Mouse (Mus musculus): ENCODE results near the gene Scn1b. TPM values are rescaled to one million over a fixed set of nuclear protein-coding genes. Genes with fewer than 3 reads are reported as not detected.

Gene Scn1b
- polyA plus RNA-seq, 1 experiment from 2014 or later: 1.8 TPM

DNA sequence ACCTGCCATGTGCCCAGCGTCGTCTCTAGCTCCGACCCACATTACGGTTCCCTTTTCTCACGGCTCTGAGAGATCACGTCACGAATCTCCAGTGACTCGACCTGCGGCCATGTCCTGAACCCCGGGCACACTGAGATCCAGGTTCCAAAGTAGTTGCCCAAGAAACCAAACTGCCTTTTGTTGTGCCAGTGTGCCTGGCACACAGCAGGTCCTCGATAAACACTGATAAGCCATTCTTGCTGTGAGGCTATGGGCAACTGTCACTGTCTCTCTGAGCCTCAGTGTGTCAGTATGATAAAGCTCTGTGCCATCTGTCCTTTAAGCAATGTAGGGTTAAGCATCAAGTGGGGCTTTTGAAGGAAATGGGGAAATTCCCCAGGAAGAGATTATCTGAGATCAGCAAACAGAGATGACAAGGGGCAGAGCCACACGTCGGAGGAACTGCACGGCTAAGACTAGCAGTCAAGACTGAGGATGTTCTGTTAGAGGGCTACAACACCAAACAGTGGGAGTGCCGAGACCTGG, 15.9 kb downstream of the Scn1b start:
- no peaks in the 10 kb centered on the region for H3K36me3 ChIP-seq
- peaks cover 13% of the 10 kb centered on the region; the same call in 1 of the 2 replicates for H3K27me3 ChIP-seq
- no peaks in the 10 kb centered on the region for H3K9me3 ChIP-seq
- 79% methylated on average over 15 of the region's 15 CpGs for WGBS
- H3K4me2 ChIP-seq (replicated peaks): no peak overlapping the region
- H3K4me3 ChIP-seq: no peak overlapping the region
- no peak overlapping the region for H3K27ac ChIP-seq (replicated peaks)
- H3K9ac ChIP-seq (replicated peaks): no peak overlapping the region
- no peak for ATAC-seq (ENCODE audit: low FRiP score, low read depth)
- H3K4me1 ChIP-seq: peaks cover 3% of the 10 kb centered on the region; the same call in 1 of the 2 replicates

DNA sequence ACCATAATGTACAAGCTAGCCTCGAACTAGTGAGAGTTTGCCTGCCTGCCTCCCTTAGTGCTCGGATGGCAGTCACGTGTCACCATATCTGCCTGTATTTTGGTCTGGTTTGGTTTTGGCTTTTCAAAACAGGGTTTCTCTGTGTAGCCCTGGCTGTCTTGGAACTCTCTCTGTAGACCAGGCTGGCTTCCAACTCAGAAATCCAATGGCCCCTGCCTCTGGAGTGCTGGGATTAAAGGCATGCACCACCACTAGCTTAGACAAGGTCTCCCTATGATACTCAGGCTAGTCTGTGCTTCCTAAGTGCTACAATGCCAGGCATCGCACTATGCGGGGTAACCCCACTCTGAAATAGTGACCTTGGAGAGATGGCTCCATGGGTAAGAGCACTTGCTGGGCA, 17.0 kb downstream of the Scn1b start:
- H3K27me3 ChIP-seq: 0 out of 2 replicates have a peak, but pooled peaks cover 3% of the 10 kb centered on the region
- H3K9ac ChIP-seq (replicated peaks): no peak overlapping the region
- no peaks in the 10 kb centered on the region for H3K4me1 ChIP-seq
- no peak for ATAC-seq (ENCODE audit: low FRiP score, low read depth)
- H3K27ac ChIP-seq (replicated peaks): no peak overlapping the region
- WGBS: 82% methylated on average over 5 of the region's 5 CpGs
- no peaks in the 10 kb centered on the region for H3K36me3 ChIP-seq
- H3K9me3 ChIP-seq: no peaks in the 10 kb centered on the region
- H3K4me2 ChIP-seq (replicated peaks): no peak overlapping the region
- no peak overlapping the region for H3K4me3 ChIP-seq

DNA sequence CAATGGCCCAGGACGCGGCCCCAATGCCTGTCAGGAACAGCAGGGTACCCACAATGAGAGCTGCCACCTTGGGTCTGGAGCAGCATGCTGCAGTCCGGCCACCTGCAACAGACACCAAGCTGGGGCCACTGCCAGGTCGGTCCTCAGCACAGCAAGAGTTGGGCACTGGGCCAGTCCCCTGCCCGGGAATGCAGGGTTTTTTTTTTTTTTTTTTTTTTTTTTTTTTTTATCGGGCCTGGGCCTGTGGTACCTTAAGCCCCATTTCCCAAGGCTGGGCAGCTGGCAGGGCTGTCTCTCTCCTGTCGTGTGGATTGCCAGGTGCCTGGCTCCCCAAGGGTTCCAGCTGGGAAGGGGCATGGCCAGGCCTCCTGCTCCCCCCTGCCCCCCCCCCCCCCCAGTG, 17.7 kb downstream of the Scn1b start:
- H3K27ac ChIP-seq (replicated peaks): no peak overlapping the region
- no peak overlapping the region for H3K4me3 ChIP-seq
- ATAC-seq (ENCODE audit: low FRiP score, low read depth): no peak
- H3K27me3 ChIP-seq: no peaks in the 10 kb centered on the region
- H3K4me2 ChIP-seq (replicated peaks): no peak overlapping the region
- WGBS: 44% methylated on average over 7 of the region's 7 CpGs
- H3K9me3 ChIP-seq: no peaks in the 10 kb centered on the region
- no peak overlapping the region for H3K9ac ChIP-seq (replicated peaks)
- H3K36me3 ChIP-seq: no peaks in the 10 kb centered on the region
- H3K4me1 ChIP-seq: no peaks in the 10 kb centered on the region

DNA sequence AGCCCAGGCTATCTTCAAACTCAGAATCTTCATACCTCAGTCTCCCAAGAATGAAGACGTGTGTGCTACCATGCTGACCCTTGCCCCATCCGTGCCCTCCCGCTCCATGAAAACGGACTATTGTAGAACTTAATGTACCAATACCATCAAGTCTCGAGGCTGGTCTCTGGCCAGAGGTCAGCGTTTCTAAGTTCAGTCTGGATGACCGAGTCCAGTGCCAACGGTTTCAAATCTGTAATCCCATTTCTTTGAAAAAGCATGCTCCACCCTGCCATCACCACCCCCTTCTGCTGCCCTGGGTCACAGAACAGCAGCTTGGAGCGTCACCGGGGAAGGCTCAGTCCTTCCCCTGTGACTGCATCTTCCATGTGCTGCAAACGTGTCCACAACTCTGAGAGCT, 19.0 kb downstream of the Scn1b start:
- no peaks in the 10 kb centered on the region for H3K36me3 ChIP-seq
- no peak overlapping the region for H3K4me3 ChIP-seq
- 86% methylated on average over 11 of the region's 11 CpGs for WGBS
- ATAC-seq (ENCODE audit: low FRiP score, low read depth): no peak
- no peaks in the 10 kb centered on the region for H3K27me3 ChIP-seq
- no peak overlapping the region for H3K4me2 ChIP-seq (replicated peaks)
- H3K4me1 ChIP-seq: no peaks in the 10 kb centered on the region
- no peak overlapping the region for H3K27ac ChIP-seq (replicated peaks)
- no peaks in the 10 kb centered on the region for H3K9me3 ChIP-seq
- no peak overlapping the region for H3K9ac ChIP-seq (replicated peaks)

DNA sequence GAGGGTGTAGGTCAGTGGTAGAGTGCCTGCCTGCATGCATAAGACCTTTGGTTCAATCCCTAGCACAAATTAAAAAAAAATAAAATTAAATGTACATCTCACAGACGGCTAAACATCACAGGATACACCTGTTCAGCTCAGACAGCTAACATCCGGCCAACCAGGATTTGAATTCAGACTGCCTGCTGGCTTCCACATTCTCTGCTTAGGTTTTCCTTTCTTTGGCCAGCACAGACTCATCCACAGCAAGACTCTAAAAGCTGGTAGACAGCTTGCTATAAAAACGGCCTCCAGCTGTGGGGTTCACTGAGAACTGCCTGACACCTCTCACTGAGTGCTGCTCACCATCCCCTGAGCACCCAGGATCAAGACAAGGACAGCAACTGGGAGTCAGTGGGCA, 20.6 kb downstream of the Scn1b start:
- Histone ChIP-seq H3K27me3 (no peaks in the 10 kb centered on the region), H3K4me3 (no peak overlapping the region), H3K4me2 (replicated peaks) (no peak overlapping the region), H3K9ac (replicated peaks) (no peak overlapping the region), H3K27ac (replicated peaks) (no peak overlapping the region), H3K9me3 (no peaks in the 10 kb centered on the region), H3K36me3 (no peaks in the 10 kb centered on the region), H3K4me1 (no peaks in the 10 kb centered on the region)
- ATAC-seq (ENCODE audit: low FRiP score, low read depth): no peak
- WGBS: 59% methylated on average over 3 of the region's 3 CpGs

DNA sequence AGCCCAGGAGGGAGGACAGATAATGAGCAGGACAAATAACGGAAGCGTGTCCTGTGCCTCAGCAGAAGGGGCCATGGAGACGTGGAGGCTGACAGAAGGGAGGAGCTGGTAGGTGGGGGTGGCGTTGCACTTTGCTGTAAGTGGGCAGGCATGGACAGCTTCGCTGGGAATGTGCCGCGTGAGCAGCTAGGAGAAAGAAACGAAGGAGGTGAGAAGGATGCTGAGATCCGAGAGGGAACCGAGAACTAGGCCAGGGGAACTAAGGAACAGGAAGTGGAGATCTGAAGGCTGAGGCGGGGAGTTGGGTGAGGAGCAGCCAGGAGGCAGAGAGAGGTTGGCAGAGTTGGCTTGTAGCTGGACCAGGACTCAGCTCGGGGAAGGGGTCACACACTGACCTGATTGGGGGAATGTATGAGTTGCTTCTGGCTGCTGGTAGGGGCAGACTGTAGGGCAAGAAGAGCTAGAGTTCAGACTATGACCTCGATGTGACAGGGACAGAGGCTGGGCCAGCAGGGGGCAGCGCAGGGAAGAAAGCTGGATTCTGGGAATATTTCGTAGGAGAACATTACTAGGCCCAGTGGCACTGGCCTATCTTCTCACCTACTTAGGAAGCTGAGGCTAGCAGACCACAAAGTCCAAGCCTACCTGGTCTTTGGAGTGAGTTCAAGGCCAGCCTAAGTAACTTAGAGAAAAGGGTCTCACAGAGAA, 21.6 kb downstream of the Scn1b start:
- Histone ChIP-seq H3K9ac (replicated peaks) (no peak overlapping the region), H3K36me3 (no peaks in the 10 kb centered on the region), H3K27me3 (no peaks in the 10 kb centered on the region), H3K4me2 (replicated peaks) (no peak overlapping the region), H3K27ac (replicated peaks) (no peak overlapping the region), H3K9me3 (no peaks in the 10 kb centered on the region), H3K4me3 (no peak overlapping the region), H3K4me1 (no peaks in the 10 kb centered on the region)
- no peak for ATAC-seq (ENCODE audit: low FRiP score, low read depth)
- WGBS: 69% methylated on average over 15 of the region's 15 CpGs

DNA sequence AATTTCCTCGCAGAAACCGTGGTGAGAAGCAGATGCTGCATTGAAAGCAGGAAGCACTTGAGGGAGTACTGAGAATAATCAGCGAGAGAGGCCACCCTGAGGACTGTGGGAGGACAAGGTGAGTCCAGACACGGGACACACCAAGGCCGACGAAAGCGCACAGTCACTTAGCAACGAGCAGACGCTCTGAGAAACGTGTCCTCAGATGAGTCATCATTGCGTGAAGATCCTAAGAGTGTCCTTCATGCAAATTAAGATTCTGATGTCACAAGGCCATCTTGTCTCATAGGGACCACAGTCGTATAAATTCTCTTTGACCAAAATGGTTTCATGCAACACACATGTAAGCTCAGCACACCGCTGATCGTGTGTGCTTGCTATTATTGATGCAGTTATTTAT, 26.0 kb downstream of the Scn1b start:
- Histone ChIP-seq H3K4me2 (replicated peaks) (no peak overlapping the region), H3K9me3 (0 out of 2 replicates have a peak, but pooled peaks cover 2% of the 10 kb centered on the region), H3K4me3 (no peak overlapping the region), H3K9ac (replicated peaks) (no peak overlapping the region), H3K4me1 (0 out of 2 replicates have a peak, but pooled peaks cover 2% of the 10 kb centered on the region), H3K36me3 (no peaks in the 10 kb centered on the region), H3K27me3 (no peaks in the 10 kb centered on the region), H3K27ac (replicated peaks) (no peak overlapping the region)
- 89% methylated on average over 14 of the region's 14 CpGs for WGBS
- no peak for ATAC-seq (ENCODE audit: low FRiP score, low read depth)

DNA sequence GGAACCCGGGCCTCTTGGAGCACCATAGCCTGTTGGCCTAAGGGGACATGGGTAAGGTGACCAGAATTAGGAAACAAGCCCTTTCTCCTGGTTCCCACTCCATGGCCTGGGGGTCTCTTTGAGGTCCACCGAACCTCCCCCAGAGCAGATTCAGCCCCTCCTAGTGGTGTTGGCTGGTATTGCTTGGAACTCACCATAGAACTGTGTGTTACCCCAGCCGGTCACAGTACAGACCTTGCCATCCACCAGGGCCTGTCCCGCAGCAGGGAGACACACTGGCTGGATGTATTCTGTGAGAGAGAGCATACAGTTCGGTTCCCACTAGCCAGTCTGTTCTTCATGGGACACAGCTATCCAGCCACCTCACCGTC, 27.2 kb downstream of the Scn1b start:
- Histone ChIP-seq H3K4me2 (replicated peaks) (no peak overlapping the region), H3K4me3 (no peak overlapping the region), H3K27ac (replicated peaks) (no peak overlapping the region), H3K9ac (replicated peaks) (no peak overlapping the region), H3K4me1 (0 out of 2 replicates have a peak, but pooled peaks cover 2% of the 10 kb centered on the region), H3K9me3 (0 out of 2 replicates have a peak, but pooled peaks cover 2% of the 10 kb centered on the region), H3K36me3 (no peaks in the 10 kb centered on the region), H3K27me3 (no peaks in the 10 kb centered on the region)
- 91% methylated on average over 6 of the region's 6 CpGs for WGBS
- ATAC-seq (ENCODE audit: low FRiP score, low read depth): no peak

DNA sequence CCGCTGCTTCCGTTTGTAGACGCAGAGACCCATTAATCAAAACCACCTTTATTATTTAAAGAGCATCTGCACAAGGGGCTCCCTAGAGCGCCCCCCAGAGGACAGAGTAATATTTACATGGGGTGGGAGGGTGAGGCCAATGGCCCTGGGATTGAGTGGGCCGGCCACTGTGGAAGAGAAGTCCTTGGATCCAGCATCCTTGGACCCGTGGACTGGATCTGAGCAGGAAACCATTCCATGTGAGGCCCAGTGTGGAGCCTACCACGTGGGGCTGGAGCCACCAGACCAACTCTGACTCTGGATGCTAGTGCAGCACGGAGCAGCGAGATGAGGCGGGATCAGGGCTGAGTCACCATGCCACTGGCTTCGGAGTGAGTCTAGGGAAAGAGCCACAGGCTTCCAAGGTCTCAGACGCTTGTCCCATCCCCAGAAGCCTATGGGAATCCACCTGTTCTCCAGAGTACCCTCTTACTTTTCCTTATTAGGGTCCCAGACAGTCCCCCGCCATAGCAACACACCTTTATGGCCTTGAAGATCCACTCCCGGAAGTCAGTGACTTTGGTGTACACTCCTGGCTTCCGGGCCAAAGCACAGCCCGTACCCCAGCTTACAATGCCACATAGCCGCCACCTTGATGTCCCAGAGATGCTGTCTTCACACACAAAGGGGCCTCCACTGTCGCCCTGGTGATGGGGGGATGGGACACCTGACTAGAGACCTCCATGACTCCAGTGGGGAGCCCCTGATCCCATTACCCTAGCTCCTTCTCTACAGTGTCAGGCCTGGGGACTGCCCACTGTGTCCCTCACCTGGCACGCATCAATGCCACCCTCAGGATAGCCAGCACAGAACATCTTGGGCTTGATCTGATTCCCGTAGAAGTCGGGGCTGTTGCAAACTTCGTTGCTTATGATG, 27.8 kb downstream of the Scn1b start:
- 0 out of 2 replicates have a peak, but pooled peaks cover 2% of the 10 kb centered on the region for H3K4me1 ChIP-seq

DNA sequence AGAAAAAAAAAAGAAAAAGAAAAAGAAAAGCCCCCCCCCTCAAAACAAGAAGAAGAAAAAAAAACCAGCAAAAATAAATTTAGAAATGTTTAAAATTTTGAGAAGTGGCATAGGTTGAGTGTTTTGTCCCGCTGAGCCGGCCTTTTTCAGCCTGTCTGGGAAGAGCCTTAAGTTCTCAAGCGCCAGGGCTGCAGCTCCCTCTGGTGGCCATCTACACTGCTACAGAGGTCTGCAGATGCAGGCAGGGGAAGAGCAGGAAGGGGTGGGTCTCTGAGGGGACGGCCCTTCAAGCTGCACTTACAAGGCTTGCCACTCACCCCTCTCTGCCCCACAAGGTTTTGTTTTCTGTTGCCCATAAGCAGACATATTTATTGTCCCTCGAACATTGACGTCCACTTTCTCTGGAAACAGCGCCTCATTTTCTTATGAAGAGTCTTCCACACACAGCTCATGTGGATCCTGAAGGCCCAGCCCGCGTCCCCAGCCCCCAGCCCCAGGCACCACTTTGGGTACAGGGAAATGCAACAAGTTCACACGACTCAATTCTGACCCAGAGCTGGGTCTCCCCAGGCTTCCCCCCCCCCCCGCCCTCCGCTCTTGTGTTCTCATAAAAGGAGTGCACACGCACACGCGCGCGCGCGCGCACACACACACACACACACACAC, 29.1 kb downstream of the Scn1b start:
- peak; percentile 93 for ATAC-seq (ENCODE audit: low FRiP score, low read depth)
- H3K27ac ChIP-seq (replicated peaks): no peak overlapping the region
- whole genome bisulfite sequencing: 50% methylated on average over 19 of the region's 20 CpGs

More for the DNA sequence above, 27.8 kb downstream of the Scn1b start:
- Histone ChIP-seq H3K27ac (replicated peaks) (no peak overlapping the region), H3K9ac (replicated peaks) (no peak overlapping the region), H3K4me2 (replicated peaks) (no peak overlapping the region), H3K9me3 (0 out of 2 replicates have a peak, but pooled peaks cover 2% of the 10 kb centered on the region), H3K36me3 (no peaks in the 10 kb centered on the region), H3K27me3 (no peaks in the 10 kb centered on the region), H3K4me3 (no peak overlapping the region)
- no peak for ATAC-seq (ENCODE audit: low FRiP score, low read depth)
- 85% methylated on average over 22 of the region's 22 CpGs for WGBS

DNA sequence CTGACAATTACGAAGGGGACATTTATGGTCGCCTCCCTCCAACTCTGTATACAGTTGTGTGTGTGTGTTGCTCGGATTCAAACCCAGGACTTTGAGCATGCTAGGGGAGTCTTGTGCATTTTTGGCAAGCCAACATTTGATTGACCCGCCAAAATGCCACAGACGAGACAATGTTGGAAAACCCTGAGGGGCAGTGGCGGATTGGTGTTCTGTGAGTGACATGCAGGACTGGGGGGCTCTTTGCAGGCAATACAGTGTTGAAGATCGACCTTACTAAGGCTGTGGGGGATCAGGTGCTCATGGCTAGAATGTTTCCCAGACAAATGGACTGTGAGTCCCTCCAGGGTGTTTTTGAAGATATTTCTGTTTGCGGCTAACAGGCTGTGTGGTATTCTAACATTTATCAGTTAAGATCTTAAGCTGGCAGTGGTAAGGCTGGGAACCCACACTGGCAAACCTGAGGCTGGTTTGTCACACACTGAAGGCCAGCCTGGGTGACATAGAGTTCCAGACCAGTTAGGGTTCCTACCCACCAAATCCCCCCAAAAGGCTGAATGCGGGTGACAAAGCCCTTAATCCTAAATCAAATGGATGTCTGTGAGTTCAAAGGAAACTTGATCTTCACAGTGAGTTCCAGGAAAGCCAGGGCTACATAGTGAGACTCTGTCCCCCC, 29.8 kb downstream of the Scn1b start:
- Histone ChIP-seq H3K9me3 (0 out of 2 replicates have a peak, but pooled peaks cover 2% of the 10 kb centered on the region), H3K27ac (replicated peaks) (no peak overlapping the region), H3K36me3 (no peaks in the 10 kb centered on the region), H3K4me3 (no peak overlapping the region), H3K4me1 (0 out of 2 replicates have a peak, but pooled peaks cover 2% of the 10 kb centered on the region), H3K27me3 (no peaks in the 10 kb centered on the region), H3K4me2 (replicated peaks) (no peak overlapping the region), H3K9ac (replicated peaks) (no peak overlapping the region)
- 75% methylated on average over 9 of the region's 9 CpGs for WGBS
- no peak for ATAC-seq (ENCODE audit: low FRiP score, low read depth)

More for the DNA sequence above, 29.1 kb downstream of the Scn1b start:
- Histone ChIP-seq H3K4me2 (replicated peaks) (peak overlapping the region; percentile 42), H3K36me3 (no peaks in the 10 kb centered on the region), H3K4me1 (0 out of 2 replicates have a peak, but pooled peaks cover 2% of the 10 kb centered on the region), H3K27me3 (no peaks in the 10 kb centered on the region), H3K9ac (replicated peaks) (no peak overlapping the region), H3K4me3 (peak overlapping the region; percentile 20), H3K9me3 (0 out of 2 replicates have a peak, but pooled peaks cover 2% of the 10 kb centered on the region)
